Mouse (Mus musculus): Measurements from ENCODE around the gene Rcn3. TPM values are rescaled to one million over a fixed set of nuclear protein-coding genes. Genes with fewer than 3 reads are reported as not detected.

The Rcn3 gene
- polyA plus RNA-seq, 1 experiment: 7.6 TPM

DNA sequence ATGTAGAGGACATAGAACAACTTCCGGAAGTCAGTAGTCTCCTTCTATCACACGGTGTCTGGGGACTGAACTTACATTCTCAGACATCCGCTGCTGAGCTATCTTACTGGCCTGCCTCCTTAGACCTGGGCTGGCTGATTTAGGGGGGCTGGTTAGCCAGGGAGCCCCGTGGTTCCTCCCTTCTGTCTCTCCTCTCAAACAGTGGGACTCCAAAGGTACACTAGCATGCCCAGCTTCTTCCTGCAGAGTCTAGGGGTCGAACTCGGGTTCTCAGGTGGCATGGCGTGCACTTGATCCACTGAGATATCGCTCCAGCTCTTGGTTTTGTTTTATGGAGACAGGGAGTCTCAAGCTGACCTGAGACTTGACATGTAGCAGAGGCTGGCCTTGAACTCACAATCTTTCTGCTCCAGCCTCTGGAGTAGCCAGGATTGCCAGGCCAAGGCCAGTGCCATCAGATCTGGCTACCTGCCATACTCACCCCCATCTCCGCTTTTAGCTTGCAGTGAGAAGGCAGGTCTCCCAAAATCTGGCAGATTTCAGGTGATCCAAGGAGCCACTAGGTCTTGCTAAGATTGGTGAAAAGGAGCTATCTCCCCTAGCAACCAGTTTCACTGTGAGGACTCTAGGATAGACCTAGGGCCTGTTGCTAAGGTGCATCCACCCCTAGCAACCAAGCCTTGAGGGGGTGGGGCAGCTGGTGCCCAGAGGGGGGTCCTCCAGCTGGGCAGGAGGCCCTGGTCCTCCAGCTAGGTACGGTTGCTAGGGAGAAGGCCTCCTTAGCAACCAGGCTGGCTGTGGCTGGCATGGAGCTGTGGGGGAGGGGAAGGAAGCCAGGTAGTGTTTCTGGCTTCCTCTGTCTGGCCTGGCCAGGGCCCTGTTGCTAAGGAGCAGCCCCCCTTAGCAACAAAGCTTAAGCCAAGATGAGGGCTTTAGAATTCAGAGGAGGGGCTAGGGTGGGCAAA, 33.1 kb downstream of the Rcn3 start:
- H3K27me3 ChIP-seq (ENCODE audit: control insufficient read depth, insufficient read depth, low read length): no peaks in the 10 kb centered on the region
- no peak overlapping the region for H3K4me3 ChIP-seq (replicated peaks; ENCODE audit: insufficient read depth, low read depth, low read length)
- no peak for TF ChIP-seq CTCF (IDR thresholded peaks at IDR 0.05; ENCODE audit: borderline replicate concordance, insufficient read depth, low read depth, low read length)
- DNase-seq: no peak
- no peak overlapping the region for H3K27ac ChIP-seq (ENCODE audit: insufficient read depth, low read length)
- WGBS: 68% methylated on average over 10 of the region's 10 CpGs
- H3K4me1 ChIP-seq (ENCODE audit: control insufficient read depth, insufficient read depth, low read length): no peaks in the 10 kb centered on the region

DNA sequence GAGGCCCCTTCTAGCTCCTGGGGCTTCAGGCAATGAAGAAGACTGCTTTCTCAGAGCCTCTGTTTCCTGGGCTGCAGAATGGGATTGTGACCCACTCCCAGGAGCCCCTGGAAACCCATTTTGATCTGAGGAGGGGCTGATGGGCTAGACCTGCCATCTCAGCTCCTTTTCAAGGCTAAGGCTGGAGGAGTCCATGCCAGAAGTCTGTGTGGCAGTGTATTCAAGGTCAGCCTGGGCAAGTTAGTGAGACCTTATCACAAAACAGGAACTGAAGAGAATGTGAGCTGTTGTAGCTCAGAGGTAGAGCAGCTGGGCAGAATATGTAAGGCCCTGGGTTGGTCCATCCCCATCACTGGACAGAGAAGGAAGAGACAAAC, 35.1 kb downstream of the Rcn3 start:
- TF ChIP-seq CTCF (IDR thresholded peaks at IDR 0.05; ENCODE audit: borderline replicate concordance, insufficient read depth, low read depth, low read length) (no peak), POLR2A (IDR thresholded peaks at IDR 0.05; ENCODE audit: borderline replicate concordance, insufficient read depth, low read length) (no peak)
- H3K27ac ChIP-seq (ENCODE audit: insufficient read depth, low read length): no peak overlapping the region
- DNase-seq: no peak
- no peaks in the 10 kb centered on the region for H3K4me1 ChIP-seq (ENCODE audit: control insufficient read depth, insufficient read depth, low read length)
- H3K27me3 ChIP-seq (ENCODE audit: control insufficient read depth, insufficient read depth, low read length): no peaks in the 10 kb centered on the region
- no peak overlapping the region for H3K4me3 ChIP-seq (replicated peaks; ENCODE audit: insufficient read depth, low read depth, low read length)

DNA sequence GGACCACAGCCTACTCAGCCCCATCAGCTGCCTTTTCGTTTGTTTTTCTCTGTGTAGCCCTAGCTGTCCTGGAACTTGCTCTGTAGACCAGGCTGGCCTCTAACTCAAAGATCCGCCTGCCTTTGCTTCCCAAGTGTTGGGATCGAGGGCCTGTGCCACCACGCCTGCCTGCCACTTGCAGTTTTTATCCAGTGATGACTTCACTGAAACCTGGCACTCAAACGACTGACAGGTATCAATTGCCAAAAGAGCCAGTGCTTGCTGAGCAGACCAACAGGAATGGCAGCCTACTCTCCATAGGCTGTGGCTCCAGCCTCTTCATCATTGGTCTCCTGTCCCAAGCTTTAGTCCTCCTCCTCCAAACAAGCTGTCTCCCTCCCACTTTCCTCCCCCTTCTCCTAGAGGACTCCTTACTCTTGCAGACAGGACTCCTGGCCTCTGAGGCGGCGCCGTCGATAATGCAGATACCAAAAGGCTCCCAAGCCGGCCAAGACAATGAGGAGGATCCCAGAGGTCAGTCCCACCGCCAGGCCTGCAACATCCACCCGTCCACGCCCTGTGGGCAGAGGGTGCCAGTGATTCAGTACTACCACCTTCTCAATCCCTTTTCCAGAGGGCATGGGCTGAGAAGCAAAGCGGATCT, 35.6 kb downstream of the Rcn3 start:
- no peak overlapping the region for H3K27ac ChIP-seq (ENCODE audit: insufficient read depth, low read length)
- TF ChIP-seq CTCF (IDR thresholded peaks at IDR 0.05; ENCODE audit: borderline replicate concordance, insufficient read depth, low read depth, low read length) (no peak), POLR2A (IDR thresholded peaks at IDR 0.05; ENCODE audit: borderline replicate concordance, insufficient read depth, low read length) (no peak)
- 47% methylated on average over 14 of the region's 14 CpGs for whole genome bisulfite sequencing
- H3K27me3 ChIP-seq (ENCODE audit: control insufficient read depth, insufficient read depth, low read length): no peaks in the 10 kb centered on the region
- DNase-seq: no peak
- peaks cover 2% of the 10 kb centered on the region; the same call in 1 of the 2 replicates for H3K4me1 ChIP-seq (ENCODE audit: control insufficient read depth, insufficient read depth, low read length)
- no peak overlapping the region for H3K4me3 ChIP-seq (replicated peaks; ENCODE audit: insufficient read depth, low read depth, low read length)

DNA sequence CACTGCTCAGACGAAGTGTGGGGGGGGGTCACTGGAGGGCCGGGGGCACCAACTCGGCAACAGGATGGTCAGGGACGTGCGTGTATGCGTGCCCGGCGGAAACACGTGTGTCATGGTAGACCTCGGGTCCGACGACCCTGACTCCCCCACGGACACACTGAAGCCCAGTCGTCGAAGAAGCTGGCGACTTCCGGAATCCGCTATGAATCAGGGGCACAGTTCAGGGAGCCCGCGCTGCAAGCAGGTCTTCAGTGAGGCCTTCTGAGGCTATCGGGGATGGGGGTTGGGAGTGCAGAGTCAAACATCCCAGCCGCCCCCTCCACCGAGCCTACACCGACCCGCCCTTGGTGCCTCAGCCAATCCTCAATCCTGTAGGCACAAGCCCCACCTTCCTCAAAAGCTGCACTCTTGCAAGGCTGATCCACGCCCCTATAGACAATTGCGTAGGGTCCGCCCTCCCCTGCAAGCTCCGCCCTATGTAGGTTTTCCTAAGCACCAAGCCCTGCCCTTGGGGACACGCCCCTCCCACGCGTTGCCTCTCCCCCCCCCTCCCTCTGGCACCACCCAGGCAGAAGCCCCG, 38.0 kb downstream of the Rcn3 start:
- under 1% methylated on average over 33 of the region's 33 CpGs for WGBS
- Histone ChIP-seq H3K4me1 (ENCODE audit: control insufficient read depth, insufficient read depth, low read length) (peaks cover 3% of the 10 kb centered on the region), H3K27me3 (ENCODE audit: control insufficient read depth, insufficient read depth, low read length) (no peaks in the 10 kb centered on the region), H3K27ac (ENCODE audit: insufficient read depth, low read length) (peak overlapping the region; percentile 84), H3K4me3 (replicated peaks; ENCODE audit: insufficient read depth, low read depth, low read length) (peak overlapping the region; percentile 70)
- DNase-seq: peak; percentile 92 to 98
- TF ChIP-seq CTCF (IDR thresholded peaks at IDR 0.05; ENCODE audit: borderline replicate concordance, insufficient read depth, low read depth, low read length): no peak
- peak; percentile 72; the same call in 1 of the 2 replicates for TF ChIP-seq POLR2A (IDR thresholded peaks at IDR 0.05; ENCODE audit: borderline replicate concordance, insufficient read depth, low read length)

DNA sequence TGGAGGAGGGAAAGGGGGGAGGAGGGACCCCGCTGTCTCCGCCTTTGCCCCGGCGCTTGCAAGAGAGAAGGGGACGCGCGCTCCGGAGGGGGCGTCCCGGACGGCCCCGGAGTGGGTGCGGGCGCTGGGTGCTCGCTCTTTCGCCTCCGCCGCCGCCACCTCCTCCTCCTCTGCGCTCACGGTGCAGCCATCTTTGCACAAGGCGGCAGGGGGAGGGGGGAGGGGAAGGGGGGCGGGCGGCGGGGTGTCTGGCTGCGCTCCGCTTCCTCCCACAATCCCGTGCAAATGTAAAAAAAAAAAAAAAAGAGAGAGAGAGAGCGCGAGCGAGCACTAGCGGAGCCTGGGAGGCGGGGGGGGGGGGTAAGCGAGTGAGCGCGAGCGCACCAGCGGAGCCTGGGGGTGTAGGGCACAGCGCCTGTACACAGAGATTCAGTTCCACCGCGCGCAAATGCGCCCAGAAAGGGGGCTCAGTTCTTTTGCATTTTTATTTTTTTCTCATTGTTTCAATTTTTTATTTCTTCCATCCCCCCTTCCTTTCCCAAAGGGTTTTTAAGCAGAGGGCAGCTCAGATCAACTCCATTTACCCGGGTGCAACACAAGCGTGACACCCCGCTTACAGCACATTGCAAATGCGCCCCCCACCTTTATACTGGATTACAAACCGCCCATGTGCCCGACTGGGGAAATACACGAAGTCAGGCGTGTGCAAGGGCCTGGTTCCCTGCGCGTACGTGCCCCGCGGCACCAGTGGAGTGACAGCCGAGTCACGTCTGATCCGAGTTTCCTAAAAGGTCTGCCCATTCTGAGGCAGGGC, 38.7 kb downstream of the Rcn3 start:
- TF ChIP-seq CTCF (IDR thresholded peaks at IDR 0.05; ENCODE audit: borderline replicate concordance, insufficient read depth, low read depth, low read length): no peak
- peak; percentile 54 for TF ChIP-seq POLR2A (IDR thresholded peaks at IDR 0.05; ENCODE audit: borderline replicate concordance, insufficient read depth, low read length)
- under 1% methylated on average over 42 of the region's 59 CpGs for WGBS
- Histone ChIP-seq H3K4me3 (replicated peaks; ENCODE audit: insufficient read depth, low read depth, low read length) (peak overlapping the region; percentile 70), H3K4me1 (ENCODE audit: control insufficient read depth, insufficient read depth, low read length) (peaks cover 6% of the 10 kb centered on the region), H3K27ac (ENCODE audit: insufficient read depth, low read length) (peak overlapping the region; percentile 98), H3K27me3 (ENCODE audit: control insufficient read depth, insufficient read depth, low read length) (no peaks in the 10 kb centered on the region)
- DNase-seq: peak; percentile 79 to 84

DNA sequence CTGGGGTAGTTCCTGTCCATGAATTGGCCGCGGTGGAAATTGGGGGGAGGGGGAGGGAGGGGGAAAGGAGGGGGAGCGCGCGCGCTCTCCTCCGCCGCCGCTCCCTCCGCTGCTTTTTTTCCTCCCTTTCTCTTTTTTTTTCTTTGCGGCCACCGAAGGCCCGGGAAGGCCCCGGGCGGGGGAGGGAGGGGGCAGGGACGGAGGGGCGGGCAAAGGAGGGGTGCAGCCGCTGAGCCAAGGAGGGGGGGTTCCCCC, 39.2 kb downstream of the Rcn3 start, which contains the start of gene Prr12:
Gene Prr12 (minus strand): TSS at position 20 of the 255 bp plus-strand sequence.
- peak within 1 kb of the TSS; percentile 70 for H3K4me3 ChIP-seq (replicated peaks; ENCODE audit: insufficient read depth, low read depth, low read length)
- H3K27me3 ChIP-seq (ENCODE audit: control insufficient read depth, insufficient read depth, low read length): no peaks in the 10 kb centered on the region
- DNase-seq: no peak
- H3K4me1 ChIP-seq (ENCODE audit: control insufficient read depth, insufficient read depth, low read length): peaks cover 9% of the 10 kb centered on the region
- peak within 1 kb of the TSS; percentile 98 for H3K27ac ChIP-seq (ENCODE audit: insufficient read depth, low read length)
- 0% methylated on average over 4 of the region's 18 CpGs for WGBS
- TF ChIP-seq POLR2A (IDR thresholded peaks at IDR 0.05; ENCODE audit: borderline replicate concordance, insufficient read depth, low read length) (no peak), CTCF (IDR thresholded peaks at IDR 0.05; ENCODE audit: borderline replicate concordance, insufficient read depth, low read depth, low read length) (no peak)

DNA sequence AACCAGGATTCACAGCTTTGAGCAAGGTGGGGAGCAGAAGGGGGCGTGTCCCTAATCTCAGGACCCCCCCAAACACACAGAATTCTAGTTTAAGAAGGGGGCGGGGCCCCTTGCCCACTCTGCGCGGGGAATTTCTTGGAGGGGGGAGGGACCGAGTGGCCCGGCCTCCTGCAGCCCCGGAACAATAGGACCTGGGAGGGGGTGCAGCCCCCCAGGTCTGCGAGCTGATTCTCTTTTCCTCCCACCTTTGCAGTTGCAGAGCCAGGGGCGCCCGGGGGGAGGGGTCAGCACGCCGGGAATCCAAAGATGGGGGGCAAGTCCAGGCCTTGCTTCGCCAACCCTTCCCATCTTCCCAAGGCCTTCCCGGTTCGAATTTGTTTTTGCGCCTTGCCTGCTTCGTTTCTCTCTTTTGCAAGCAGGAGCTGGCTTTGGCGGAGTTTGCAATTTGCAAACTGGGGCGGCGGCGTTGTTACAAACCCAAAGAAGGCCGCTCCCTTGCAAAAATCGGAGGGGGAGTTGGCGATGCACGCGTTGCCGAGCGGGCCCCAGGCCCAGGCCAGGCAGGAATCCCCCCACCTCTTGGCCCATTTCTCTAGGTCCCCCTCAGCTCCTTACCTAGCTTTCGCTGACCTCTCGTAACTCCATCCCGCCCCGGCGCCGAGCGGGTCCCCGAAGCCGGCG, 39.7 kb downstream of the Rcn3 start:
- TF ChIP-seq CTCF (IDR thresholded peaks at IDR 0.05; ENCODE audit: borderline replicate concordance, insufficient read depth, low read depth, low read length) (no peak), POLR2A (IDR thresholded peaks at IDR 0.05; ENCODE audit: borderline replicate concordance, insufficient read depth, low read length) (no peak)
- Histone ChIP-seq H3K4me3 (replicated peaks; ENCODE audit: insufficient read depth, low read depth, low read length) (peak overlapping the region; percentile 70), H3K27ac (ENCODE audit: insufficient read depth, low read length) (peak overlapping the region; percentile 79), H3K27me3 (ENCODE audit: control insufficient read depth, insufficient read depth, low read length) (no peaks in the 10 kb centered on the region), H3K4me1 (ENCODE audit: control insufficient read depth, insufficient read depth, low read length) (peaks cover 9% of the 10 kb centered on the region)
- peak; percentile 61 to 66 for DNase-seq
- 1% methylated on average over 38 of the region's 38 CpGs for WGBS
